Mouse (Mus musculus): ENCODE results near the gene Fgfbp1. TPM values are rescaled to one million over a fixed set of nuclear protein-coding genes. Genes with fewer than 3 reads are reported as not detected.

The Fgfbp1 gene
- 3.5 and 7.3 TPM in 2 replicates for total RNA-seq (2014; rRNA removed; ENCODE audit: low replicate concordance)
- 0.87 and 1.3 TPM in 2 replicates for polyA plus RNA-seq (2015; fragmentation: Nextera tagmentation; extraction: Ambion mirVana)

- no peaks in the 10 kb centered on the region for H3K27me3 ChIP-seq (ENCODE audit: control insufficient read depth, insufficient read depth, low read length)
- H3K4me3 ChIP-seq (ENCODE audit: low read depth, low read length): no peak within 1 kb of the TSS
- no peaks in the 10 kb centered on the region for H3K36me3 ChIP-seq (replicated peaks; ENCODE audit: control insufficient read depth, insufficient read depth, low read length)
- 50% methylated on average over 4 of the region's 4 CpGs for WGBS
- no peak within 1 kb of the TSS for H3K4me2 ChIP-seq (ENCODE audit: low read depth, low read length)
- DNase-seq (ENCODE audit: low spot score) (no peak), ATAC-seq (ENCODE audit: insufficient read depth, low read depth) (no peak)
- no peak for TF ChIP-seq CTCF (IDR thresholded peaks at IDR 0.05; ENCODE audit: low read depth)
- TF ChIP-seq EP300 (IDR thresholded peaks at IDR 0.05; ENCODE audit: low read depth): no peak
- no peaks in the 10 kb centered on the region for H3K4me1 ChIP-seq (ENCODE audit: control insufficient read depth, insufficient read depth)
- H3K27ac ChIP-seq (ENCODE audit: low read depth): no peak within 1 kb of the TSS
- no peak within 1 kb of the TSS for H3K9ac ChIP-seq (replicated peaks; ENCODE audit: low read depth, low read length)
- H3K9me3 ChIP-seq (replicated peaks; ENCODE audit: control insufficient read depth, low read length): no peaks in the 10 kb centered on the region
Measured at GRCm38 (mm10) chr5:43981620-43982019, at the start of gene Fgfbp1. Gene Fgfbp1, minus strand, starts transcription at chr5:43981779.

- no peak overlapping the region for H3K4me3 ChIP-seq (ENCODE audit: low read depth, low read length)
- H3K4me1 ChIP-seq (ENCODE audit: control insufficient read depth, insufficient read depth): no peaks in the 10 kb centered on the region
- H3K27ac ChIP-seq (ENCODE audit: low read depth): no peak overlapping the region
- no peaks in the 10 kb centered on the region for H3K9me3 ChIP-seq (replicated peaks; ENCODE audit: control insufficient read depth, low read length)
- no peak overlapping the region for H3K9ac ChIP-seq (replicated peaks; ENCODE audit: low read depth, low read length)
- H3K27me3 ChIP-seq (ENCODE audit: control insufficient read depth, insufficient read depth, low read length): no peaks in the 10 kb centered on the region
- no peak overlapping the region for H3K4me2 ChIP-seq (ENCODE audit: low read depth, low read length)
- no peak for DNase-seq (ENCODE audit: low spot score)
- WGBS: 81% methylated on average over 9 of the region's 9 CpGs
- ATAC-seq (ENCODE audit: insufficient read depth, low read depth): no peak
- no peak for TF ChIP-seq EP300 (IDR thresholded peaks at IDR 0.05; ENCODE audit: low read depth)
- no peaks in the 10 kb centered on the region for H3K36me3 ChIP-seq (replicated peaks; ENCODE audit: control insufficient read depth, insufficient read depth, low read length)
Measured at GRCm38 (mm10) chr5:43998295-43998989, 16.9 kb upstream of the Fgfbp1 start.

- WGBS: 85% methylated on average over 8 of the region's 8 CpGs
- Histone ChIP-seq H3K4me2 (ENCODE audit: low read depth, low read length) (no peak overlapping the region), H3K9ac (replicated peaks; ENCODE audit: low read depth, low read length) (no peak overlapping the region), H3K4me3 (ENCODE audit: low read depth, low read length) (no peak overlapping the region), H3K36me3 (replicated peaks; ENCODE audit: control insufficient read depth, insufficient read depth, low read length) (no peaks in the 10 kb centered on the region), H3K27me3 (ENCODE audit: control insufficient read depth, insufficient read depth, low read length) (no peaks in the 10 kb centered on the region), H3K27ac (ENCODE audit: low read depth) (no peak overlapping the region), H3K4me1 (ENCODE audit: control insufficient read depth, insufficient read depth) (no peaks in the 10 kb centered on the region), H3K9me3 (replicated peaks; ENCODE audit: control insufficient read depth, low read length) (no peaks in the 10 kb centered on the region)
- no peak for ATAC-seq (ENCODE audit: insufficient read depth, low read depth)
- DNase-seq (ENCODE audit: low spot score): no peak
- TF ChIP-seq CTCF (IDR thresholded peaks at IDR 0.05; ENCODE audit: low read depth) (no peak), EP300 (IDR thresholded peaks at IDR 0.05; ENCODE audit: low read depth) (no peak)
Measured at GRCm38 (mm10) chr5:43997626-43998025, 16.0 kb upstream of the Fgfbp1 start.

- DNase-seq (ENCODE audit: low spot score): no peak
- no peak for TF ChIP-seq EP300 (IDR thresholded peaks at IDR 0.05; ENCODE audit: low read depth)
- no peak for TF ChIP-seq CTCF (IDR thresholded peaks at IDR 0.05; ENCODE audit: low read depth)
- no peaks in the 10 kb centered on the region for H3K27me3 ChIP-seq (ENCODE audit: control insufficient read depth, insufficient read depth, low read length)
- no peaks in the 10 kb centered on the region for H3K9me3 ChIP-seq (replicated peaks; ENCODE audit: control insufficient read depth, low read length)
- no peak overlapping the region for H3K4me3 ChIP-seq (ENCODE audit: low read depth, low read length)
- no peaks in the 10 kb centered on the region for H3K4me1 ChIP-seq (ENCODE audit: control insufficient read depth, insufficient read depth)
- no peak for ATAC-seq (ENCODE audit: insufficient read depth, low read depth)
- 55% methylated on average over 4 of the region's 4 CpGs for WGBS
- H3K4me2 ChIP-seq (ENCODE audit: low read depth, low read length): no peak overlapping the region
- H3K36me3 ChIP-seq (replicated peaks; ENCODE audit: control insufficient read depth, insufficient read depth, low read length): no peaks in the 10 kb centered on the region
- H3K27ac ChIP-seq (ENCODE audit: low read depth): no peak overlapping the region
- H3K9ac ChIP-seq (replicated peaks; ENCODE audit: low read depth, low read length): no peak overlapping the region
Measured at GRCm38 (mm10) chr5:43996162-43996561, 14.6 kb upstream of the Fgfbp1 start.

GRCm38 (mm10) chr5:43994981-43995380 is 13.4 kb upstream of the Fgfbp1 start:
- TF ChIP-seq EP300 (IDR thresholded peaks at IDR 0.05; ENCODE audit: low read depth) (no peak), CTCF (IDR thresholded peaks at IDR 0.05; ENCODE audit: low read depth) (no peak)
- no peak overlapping the region for H3K4me3 ChIP-seq (ENCODE audit: low read depth, low read length)
- no peak overlapping the region for H3K4me2 ChIP-seq (ENCODE audit: low read depth, low read length)
- no peaks in the 10 kb centered on the region for H3K36me3 ChIP-seq (replicated peaks; ENCODE audit: control insufficient read depth, insufficient read depth, low read length)
- no peak for DNase-seq (ENCODE audit: low spot score)
- H3K27me3 ChIP-seq (ENCODE audit: control insufficient read depth, insufficient read depth, low read length): no peaks in the 10 kb centered on the region
- ATAC-seq (ENCODE audit: insufficient read depth, low read depth): no peak
- H3K4me1 ChIP-seq (ENCODE audit: control insufficient read depth, insufficient read depth): no peaks in the 10 kb centered on the region
- H3K27ac ChIP-seq (ENCODE audit: low read depth): no peak overlapping the region
- H3K9ac ChIP-seq (replicated peaks; ENCODE audit: low read depth, low read length): no peak overlapping the region
- WGBS: 76% methylated on average over 2 of the region's 2 CpGs
- no peaks in the 10 kb centered on the region for H3K9me3 ChIP-seq (replicated peaks; ENCODE audit: control insufficient read depth, low read length)

GRCm38 (mm10) chr5:43990316-43990715 is 8.7 kb upstream of the Fgfbp1 start:
- Histone ChIP-seq H3K27me3 (ENCODE audit: control insufficient read depth, insufficient read depth, low read length) (no peaks in the 10 kb centered on the region), H3K4me2 (ENCODE audit: low read depth, low read length) (no peak overlapping the region), H3K36me3 (replicated peaks; ENCODE audit: control insufficient read depth, insufficient read depth, low read length) (no peaks in the 10 kb centered on the region), H3K9ac (replicated peaks; ENCODE audit: low read depth, low read length) (no peak overlapping the region), H3K4me3 (ENCODE audit: low read depth, low read length) (no peak overlapping the region), H3K4me1 (ENCODE audit: control insufficient read depth, insufficient read depth) (no peaks in the 10 kb centered on the region), H3K27ac (ENCODE audit: low read depth) (no peak overlapping the region), H3K9me3 (replicated peaks; ENCODE audit: control insufficient read depth, low read length) (no peaks in the 10 kb centered on the region)
- ATAC-seq (ENCODE audit: insufficient read depth, low read depth) (no peak), DNase-seq (ENCODE audit: low spot score) (peak; percentile 8)
- TF ChIP-seq CTCF (IDR thresholded peaks at IDR 0.05; ENCODE audit: low read depth) (peak; percentile 83), EP300 (IDR thresholded peaks at IDR 0.05; ENCODE audit: low read depth) (no peak)
- 47% methylated on average over 6 of the region's 6 CpGs for WGBS

Data from heart, postnatal 0 days (tissue).